Mouse (Mus musculus) kidney, adult 2 months (tissue): ENCODE data around the gene Cacnb2. TPM values are rescaled to one million over a fixed set of nuclear protein-coding genes. Genes with fewer than 3 reads are reported as not detected.

Experiments
- DNase-seq: peaks from one replicate; pipeline ENCODE4 v3.0.0; 2021
- H3K27ac ChIP-seq: fragments of 200-500 bp; 2 replicates; pipeline ENCODE4 v1.5.1; 2012; ENCODE audit warnings: low read depth, low read length, control low read depth, inconsistent platforms; ENCODE audit not compliant: insufficient read depth
- H3K27me3 ChIP-seq: fragments of 200-500 bp; replicated peaks from 2 replicates; pipeline ENCODE4 v1.6.1; 2012; ENCODE audit warnings: mild to moderate bottlenecking, moderate library complexity, low read length, inconsistent platforms; ENCODE audit not compliant: control insufficient read depth, insufficient read depth
- H3K36me3 ChIP-seq: fragments of 200-500 bp; 2 replicates; pipeline ENCODE4 v1.6.1; 2012; ENCODE audit warnings: mild to moderate bottlenecking, moderate library complexity, low read length, inconsistent platforms; ENCODE audit not compliant: control insufficient read depth, insufficient read depth
- H3K4me1 ChIP-seq: fragments of 200-500 bp; 2 replicates; pipeline ENCODE4 v1.6.1; 2011; ENCODE audit warnings: low read length; ENCODE audit not compliant: control insufficient read depth, insufficient read depth
- H3K4me3 ChIP-seq: fragments of 200-500 bp; 2 replicates; pipeline ENCODE4 v1.5.1; 2011; ENCODE audit warnings: mild to moderate bottlenecking, low read depth, low read length, control low read depth; ENCODE audit not compliant: insufficient read depth
- CTCF ChIP-seq: fragments of 200-500 bp; conservative IDR thresholded peaks from 2 replicates; pipeline ENCODE4 v1.5.1; 2011; ENCODE audit warnings: low read depth, mild to moderate bottlenecking, control low read depth, low read length, moderate library complexity, mixed read lengths; ENCODE audit not compliant: insufficient read depth, insufficient read length
- POLR2A ChIP-seq: fragments of 200-500 bp; IDR thresholded peaks from one replicate; pipeline ENCODE4 v1.6.1; 2011; ENCODE audit warnings: low read depth, low read length, control low read depth
- WGBS: fragments of 180-500 bp; shearing (Covaris S2); methylation state at CpG from one replicate; pipeline ENCODE4 v1.1.7; 2018; 5-methylcytosine and 5-hydroxymethylcytosine counted together
- polyA plus RNA-seq: library from polyadenylated mRNA; depleted of rRNA; stranded (reverse); fragments of >200 nt; gene quantifications from 2 replicates; pipeline ENCODE4 v1.2.3, GENCODE M21; 2012

The Cacnb2 gene
- polyA plus RNA-seq, 1 experiment: 1.6 TPM

GRCm38 (mm10) chr2:14931968-14932367, 329.1 kb downstream of the Cacnb2 start:
- no peak for TF ChIP-seq CTCF
- TF ChIP-seq POLR2A: no peak
- WGBS: 85% methylated on average over 2 of the region's 2 CpGs
- no peak for DNase-seq
- Histone ChIP-seq H3K27ac (no peak overlapping the region), H3K27me3 (no peaks in the 10 kb centered on the region), H3K4me3 (no peak overlapping the region), H3K4me1 (no peaks in the 10 kb centered on the region), H3K36me3 (no peaks in the 10 kb centered on the region)

GRCm38 (mm10) chr2:14936492-14936891, 333.6 kb downstream of the Cacnb2 start:
- no peak for DNase-seq
- WGBS: 71% methylated on average over 8 of the region's 8 CpGs
- TF ChIP-seq CTCF (no peak), POLR2A (no peak)
- H3K4me1 ChIP-seq: no peaks in the 10 kb centered on the region
- no peak overlapping the region for H3K27ac ChIP-seq
- no peaks in the 10 kb centered on the region for H3K27me3 ChIP-seq
- H3K36me3 ChIP-seq: no peaks in the 10 kb centered on the region
- no peak overlapping the region for H3K4me3 ChIP-seq

GRCm38 (mm10) chr2:14942261-14942660, 339.4 kb downstream of the Cacnb2 start:
- Histone ChIP-seq H3K27ac (no peak overlapping the region), H3K4me3 (no peak overlapping the region), H3K27me3 (no peaks in the 10 kb centered on the region), H3K4me1 (no peaks in the 10 kb centered on the region), H3K36me3 (no peaks in the 10 kb centered on the region)
- WGBS: 85% methylated on average over 4 of the region's 4 CpGs
- TF ChIP-seq POLR2A (no peak), CTCF (no peak)
- DNase-seq: no peak

GRCm38 (mm10) chr2:14943691-14944357, 340.9 kb downstream of the Cacnb2 start:
- WGBS: 57% methylated on average over 3 of the region's 3 CpGs
- no peak for DNase-seq
- H3K36me3 ChIP-seq: no peaks in the 10 kb centered on the region
- no peak overlapping the region for H3K4me3 ChIP-seq
- H3K4me1 ChIP-seq: no peaks in the 10 kb centered on the region
- no peaks in the 10 kb centered on the region for H3K27me3 ChIP-seq
- no peak overlapping the region for H3K27ac ChIP-seq
- TF ChIP-seq CTCF: no peak
- no peak for TF ChIP-seq POLR2A

- Histone ChIP-seq H3K4me3 (no peak overlapping the region), H3K27me3 (no peaks in the 10 kb centered on the region; the same call in 1 of the 2 replicates), H3K27ac (no peak overlapping the region), H3K36me3 (no peaks in the 10 kb centered on the region), H3K4me1 (no peaks in the 10 kb centered on the region)
- TF ChIP-seq CTCF: no peak
- TF ChIP-seq POLR2A: no peak
- 76% methylated on average over 2 of the region's 2 CpGs for WGBS
- DNase-seq: no peak
Measured at GRCm38 (mm10) chr2:14953090-14953489, 350.2 kb downstream of the Cacnb2 start.

GRCm38 (mm10) chr2:14960963-14961488, 358.1 kb downstream of the Cacnb2 start:
- Histone ChIP-seq H3K27ac (no peak overlapping the region), H3K36me3 (no peaks in the 10 kb centered on the region), H3K4me1 (no peaks in the 10 kb centered on the region), H3K27me3 (no peaks in the 10 kb centered on the region), H3K4me3 (no peak overlapping the region)
- 53% methylated on average over 1 of the region's 1 CpGs for WGBS
- DNase-seq: no peak
- TF ChIP-seq CTCF (no peak), POLR2A (no peak)

GRCm38 (mm10) chr2:14961493-14961892, 358.6 kb downstream of the Cacnb2 start:
- no peak for DNase-seq
- no peak overlapping the region for H3K27ac ChIP-seq
- no peak overlapping the region for H3K4me3 ChIP-seq
- no peaks in the 10 kb centered on the region for H3K36me3 ChIP-seq
- H3K4me1 ChIP-seq: no peaks in the 10 kb centered on the region
- no peak for TF ChIP-seq POLR2A
- TF ChIP-seq CTCF: no peak
- H3K27me3 ChIP-seq: no peaks in the 10 kb centered on the region
- 67% methylated on average over 2 of the region's 2 CpGs for WGBS
